In the genomic region with DNA sequence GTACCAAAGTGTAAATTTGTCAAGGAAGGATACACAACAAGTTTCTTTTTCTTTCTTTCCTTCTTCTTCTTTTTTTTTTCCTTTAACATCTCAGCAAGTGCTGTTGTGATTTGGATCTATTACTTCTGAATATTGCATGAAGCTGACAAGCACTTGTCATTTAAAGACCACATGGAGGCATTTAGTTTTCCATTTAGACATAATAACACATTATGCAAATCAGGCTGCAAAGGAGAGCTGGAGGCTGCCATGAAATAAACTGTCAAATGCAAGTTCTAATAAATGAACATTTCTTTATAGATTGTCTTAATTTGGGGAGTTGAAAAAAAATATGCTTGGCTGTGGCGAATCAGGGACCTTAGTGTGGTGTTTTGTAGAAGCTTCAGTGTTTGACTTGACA, we compare ENCODE assay signal across 35 mouse cellular contexts.
"Had no signal": no experiment of that assay in that cellular context is flagged by ENCODE, and none has a peak within 500 bp of the region (broad histone marks: within the 10 kb centered on the region; RNA-seq: fewer than 3 reads in every experiment).

No protein-coding gene starts in this region.

- H3K4me1 ChIP-seq: heart, embryonic 12.5 days; heart, embryonic 13.5 days; heart, embryonic 15.5 days; hindbrain, embryonic 12.5 days; hindbrain, embryonic 13.5 days; hindbrain, embryonic 15.5 days; intestine, embryonic 15.5 days; kidney, embryonic 15.5 days had no signal

- DNase-seq: heart, postnatal 10 days; heart, postnatal 14 days; heart, postnatal 36 days; heart, postnatal 4 days; kidney, adult 11 months; kidney, adult 18-20 months; kidney, adult 2 months; kidney, adult 8-10 months; kidney, adult 9 months; kidney, postnatal 10 days; kidney, postnatal 14 days; kidney, postnatal 25 days; kidney, postnatal 36 days; kidney, postnatal 4 days; layer of hippocampus, adult 9-11 months; layer of hippocampus, postnatal 36 days had no signal

- H3K4me3 ChIP-seq: heart, embryonic 12.5 days; heart, embryonic 13.5 days; heart, embryonic 15.5 days; hindbrain, embryonic 10.5 days; hindbrain, embryonic 12.5 days; hindbrain, embryonic 13.5 days; hindbrain, embryonic 15.5 days; intestine, embryonic 15.5 days; kidney, embryonic 15.5 days; layer of hippocampus, adult 2 months; left cerebral cortex, adult 2 months had no signal

- H3K9me3 ChIP-seq: heart, embryonic 15.5 days; hindbrain, embryonic 13.5 days; hindbrain, embryonic 15.5 days; intestine, embryonic 15.5 days; kidney, embryonic 15.5 days had no signal

- H3K36me3 ChIP-seq: heart, embryonic 12.5 days; heart, embryonic 13.5 days; heart, embryonic 15.5 days; hindbrain, embryonic 10.5 days; hindbrain, embryonic 12.5 days; hindbrain, embryonic 13.5 days; hindbrain, embryonic 15.5 days; intestine, embryonic 15.5 days; kidney, embryonic 15.5 days had no signal

- H3K9ac ChIP-seq: heart, embryonic 12.5 days; heart, embryonic 13.5 days; heart, embryonic 15.5 days; hindbrain, embryonic 12.5 days; hindbrain, embryonic 13.5 days; hindbrain, embryonic 14.5 days; hindbrain, embryonic 15.5 days; intestine, embryonic 15.5 days; kidney, embryonic 15.5 days had no signal

- H3K4me2 ChIP-seq: heart, embryonic 11.5 days; heart, embryonic 12.5 days; heart, embryonic 13.5 days; heart, embryonic 15.5 days; hindbrain, embryonic 12.5 days; hindbrain, embryonic 13.5 days; hindbrain, embryonic 14.5 days; hindbrain, embryonic 15.5 days; intestine, embryonic 15.5 days; kidney, embryonic 15.5 days had no signal

- H3K27ac ChIP-seq: heart, embryonic 13.5 days; heart, embryonic 15.5 days; hindbrain, embryonic 10.5 days; hindbrain, embryonic 12.5 days; hindbrain, embryonic 13.5 days; hindbrain, embryonic 14.5 days; hindbrain, embryonic 15.5 days; hindbrain, postnatal 0 days; intestine, embryonic 15.5 days; kidney, embryonic 15.5 days; kidney, postnatal 0 days; layer of hippocampus, adult 2 months; left cerebral cortex, adult 2 months had no signal

- ATAC-seq: hindbrain, embryonic 16.5 days; hindbrain, postnatal 0 days; inflammation-experienced regulatory T-cells, adult 6 months; intestine, embryonic 15.5 days; intestine, embryonic 16.5 days; intestine, postnatal 0 days had no signal

- H3K27me3 ChIP-seq: heart, embryonic 12.5 days; heart, embryonic 13.5 days; heart, embryonic 15.5 days; hindbrain, embryonic 12.5 days; hindbrain, embryonic 13.5 days; hindbrain, embryonic 15.5 days; intestine, embryonic 15.5 days; kidney, embryonic 15.5 days had no signal
